Mouse (Mus musculus) bone marrow, adult 2 months (tissue): ENCODE data around the gene Cd2bp2. TPM values are rescaled to one million over a fixed set of nuclear protein-coding genes. Genes with fewer than 3 reads are reported as not detected.

ENCODE experiments used
- H3K27ac ChIP-seq: fragments of 200-500 bp; 2 replicates; pipeline ENCODE4 v1.5.1; 2012; ENCODE audit warnings: low read depth, mild to moderate bottlenecking, control low read depth, inconsistent platforms, low read length; ENCODE audit not compliant: control insufficient read depth, poor library complexity, insufficient read depth
- H3K4me1 ChIP-seq: fragments of 200-500 bp; 2 replicates; pipeline ENCODE4 v1.6.1; 2011; ENCODE audit warnings: low read length; ENCODE audit not compliant: control insufficient read depth, insufficient read depth
- H3K4me3 ChIP-seq: fragments of 200-500 bp; replicated peaks from 2 replicates; pipeline ENCODE3; 2011; ENCODE audit warnings: mild to moderate bottlenecking, low read depth, low read length, control low read depth; ENCODE audit not compliant: control insufficient read depth
- CTCF ChIP-seq: fragments of 200-500 bp; IDR thresholded peaks from 2 replicates; pipeline ENCODE4 v1.5.1; 2011; ENCODE audit warnings: low read length, control low read depth; ENCODE audit not compliant: control insufficient read depth, insufficient read depth
- POLR2A ChIP-seq: fragments of 200-500 bp; IDR thresholded peaks from 2 replicates; pipeline ENCODE4 v1.6.1; 2011; ENCODE audit warnings: low read depth, mild to moderate bottlenecking, control low read depth, low read length, borderline replicate concordance; ENCODE audit not compliant: control insufficient read depth
- WGBS: fragments of 180-500 bp; shearing (Covaris S2); methylation state at CpG from one replicate; pipeline ENCODE4 v1.1.7; 2018; 5-methylcytosine and 5-hydroxymethylcytosine counted together
- polyA plus RNA-seq: library from polyadenylated mRNA; stranded (reverse); fragments of >200 nt; gene quantifications from 2 replicates; pipeline ENCODE4 v1.2.4, GENCODE M21; 2011; ENCODE audit warnings: low replicate concordance; ENCODE audit not compliant: missing spikeins, insufficient read depth, insufficient read length

Cd2bp2 gene
- polyA plus RNA-seq, 1 experiment, result 64.1 TPM

GRCm38 (mm10) chr7:127180783-127181182 is 15.1 kb downstream of the Cd2bp2 start:
- Histone ChIP-seq H3K4me3 (no peak overlapping the region), H3K27ac (no peak overlapping the region), H3K4me1 (peaks cover 6% of the 10 kb centered on the region)
- 20% methylated on average over 2 of the region's 2 CpGs for WGBS
- no peak for TF ChIP-seq POLR2A
- no peak for TF ChIP-seq CTCF

- H3K4me3 ChIP-seq, result no peak overlapping the region
- peaks cover 6% of the 10 kb centered on the region for H3K4me1 ChIP-seq
- WGBS, result 78% methylated on average over 4 of the region's 4 CpGs
- H3K27ac ChIP-seq, result no peak overlapping the region
- TF ChIP-seq CTCF (no peak), POLR2A (no peak)
Observed at GRCm38 (mm10) chr7:127176937-127177336, 18.9 kb downstream of the Cd2bp2 start.

- WGBS, result 68% methylated on average over 5 of the region's 5 CpGs
- peaks cover 2% of the 10 kb centered on the region for H3K4me1 ChIP-seq
Observed at GRCm38 (mm10) chr7:127166501-127166900, 29.3 kb downstream of the Cd2bp2 start.

DNA sequence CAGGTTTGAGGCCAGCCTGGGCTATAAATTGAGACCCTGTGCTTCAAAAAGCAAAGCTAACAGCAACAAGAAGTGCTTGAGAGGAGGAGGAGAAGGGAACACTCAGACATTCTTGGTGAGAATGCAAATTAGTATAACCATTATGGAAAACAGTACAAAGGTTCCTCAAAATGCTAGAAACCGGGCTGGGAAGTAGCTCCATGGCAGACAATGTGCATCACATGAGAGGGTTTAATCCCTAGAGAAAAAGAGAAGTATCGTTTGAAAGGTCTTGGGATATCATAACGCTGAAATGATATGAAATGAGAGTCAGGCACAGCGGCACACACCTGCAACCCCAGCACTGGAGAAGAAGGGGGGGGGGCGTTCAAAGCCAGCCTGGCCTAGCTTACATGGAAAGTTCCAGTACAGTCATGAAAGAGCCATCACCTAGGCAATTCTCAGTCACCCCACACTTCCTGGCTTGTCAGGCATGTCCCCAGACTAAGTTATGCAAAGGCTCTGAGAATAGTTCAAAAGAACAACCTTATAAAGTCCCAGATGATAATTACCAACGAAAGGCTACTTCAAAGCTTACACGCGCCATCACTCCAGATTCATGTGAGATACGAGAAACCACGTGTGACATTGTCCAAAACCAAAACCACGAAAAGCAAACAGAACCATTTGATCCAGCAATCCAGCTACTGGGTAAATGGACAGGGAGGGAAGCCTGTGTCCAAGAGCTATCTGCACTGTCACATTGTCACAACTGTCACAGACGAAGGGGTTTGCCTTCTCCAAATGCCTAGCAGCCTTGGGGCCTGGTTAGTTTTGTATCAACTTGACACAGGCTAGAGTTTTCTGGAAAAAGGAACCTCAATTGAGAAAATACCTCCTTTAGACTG is 30.0 kb downstream of the Cd2bp2 start:
- H3K4me1 ChIP-seq, result peaks cover 2% of the 10 kb centered on the region
- no peak overlapping the region for H3K4me3 ChIP-seq
- 49% methylated on average over 12 of the region's 12 CpGs for WGBS
- TF ChIP-seq POLR2A (no peak), CTCF (no peak)
- H3K27ac ChIP-seq, result no peak overlapping the region

More at GRCm38 (mm10) chr7:127166501-127166900, 29.3 kb downstream of the Cd2bp2 start:
- Histone ChIP-seq H3K27ac (no peak overlapping the region), H3K4me3 (no peak overlapping the region)
- TF ChIP-seq POLR2A, result no peak
- no peak for TF ChIP-seq CTCF

DNA sequence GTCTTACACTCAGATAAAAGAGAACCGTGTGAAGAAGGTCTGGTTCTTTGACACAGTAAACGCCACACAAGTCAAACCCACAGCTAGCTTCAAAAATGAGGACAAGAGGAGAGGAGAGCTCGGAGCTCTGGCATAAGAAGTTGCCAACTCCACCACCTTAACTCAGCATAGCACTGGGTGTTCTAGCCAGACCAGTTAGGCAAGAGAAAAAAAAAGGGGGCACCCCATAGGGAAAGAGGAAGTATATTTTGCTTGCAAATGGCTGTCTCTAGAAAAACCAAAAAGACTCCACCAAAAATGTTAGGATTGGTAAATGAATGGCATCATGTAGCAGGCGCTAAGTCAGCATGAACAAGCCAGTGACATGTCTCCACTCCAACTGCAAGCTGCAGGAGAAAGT is 31.8 kb downstream of the Cd2bp2 start:
- H3K4me1 ChIP-seq, result peaks cover 2% of the 10 kb centered on the region
- WGBS, result 73% methylated on average over 4 of the region's 4 CpGs
- no peak overlapping the region for H3K4me3 ChIP-seq
- TF ChIP-seq POLR2A, result no peak
- no peak for TF ChIP-seq CTCF
- no peak overlapping the region for H3K27ac ChIP-seq

- H3K4me3 ChIP-seq, result no peak overlapping the region
- no peak for TF ChIP-seq POLR2A
- TF ChIP-seq CTCF, result no peak
- no peak overlapping the region for H3K27ac ChIP-seq
- H3K4me1 ChIP-seq, result peaks cover 2% of the 10 kb centered on the region
- WGBS, result 85% methylated on average over 5 of the region's 5 CpGs
Observed at GRCm38 (mm10) chr7:127162546-127162945, 33.3 kb downstream of the Cd2bp2 start.

GRCm38 (mm10) chr7:127157548-127157947 is 38.3 kb downstream of the Cd2bp2 start:
- WGBS, result 31% methylated on average over 4 of the region's 4 CpGs
- Histone ChIP-seq H3K4me1 (peaks cover 2% of the 10 kb centered on the region; the same call in 1 of the 2 replicates), H3K27ac (no peak overlapping the region), H3K4me3 (no peak overlapping the region)
- no peak for TF ChIP-seq POLR2A
- no peak for TF ChIP-seq CTCF

GRCm38 (mm10) chr7:127153477-127153876 is 42.4 kb downstream of the Cd2bp2 start:
- no peak overlapping the region for H3K27ac ChIP-seq
- H3K4me3 ChIP-seq, result no peak overlapping the region
- H3K4me1 ChIP-seq, result peaks cover 2% of the 10 kb centered on the region; the same call in 1 of the 2 replicates
- no peak for TF ChIP-seq CTCF
- TF ChIP-seq POLR2A, result no peak
- 67% methylated on average over 3 of the region's 3 CpGs for WGBS
